Mouse (Mus musculus) MEL (cell line): ENCODE data around the gene 9330182L06Rik. TPM values are rescaled to one million over a fixed set of nuclear protein-coding genes. Genes with fewer than 3 reads are reported as not detected.

Experiments
- DNase-seq: peaks from one replicate; pipeline ENCODE4 v3.0.0; 2011; ENCODE audit warnings: low read depth, low spot score
- H3K27ac ChIP-seq: 2 replicates; pipeline ENCODE4 v1.5.1; 2012; ENCODE audit warnings: low read depth, mild to moderate bottlenecking, control low read depth, low read length, moderate library complexity; ENCODE audit not compliant: control insufficient read depth
- H3K27me3 ChIP-seq, 2 experiments: fragments of 150-350 bp in 1 of 2; sonication (generic) in 1 of 2; 2 replicates each; pipeline ENCODE4 v1.6.1; 2012; ENCODE audit warnings: low read length in 2 of 2, mild to moderate bottlenecking in 2 of 2, improper control_type of control experiment in 1 of 2, moderate library complexity in 1 of 2; ENCODE audit not compliant: insufficient read depth in 2 of 2, control insufficient read depth in 1 of 2
- H3K36me3 ChIP-seq, 2 experiments: 2 replicates each; pipeline ENCODE4 v1.6.1; 2012 to 2014; ENCODE audit warnings: low read length in 2 of 2, improper control_type of control experiment in 1 of 2, inconsistent platforms in 1 of 2, mild to moderate bottlenecking in 1 of 2; ENCODE audit not compliant: insufficient read depth in 2 of 2, control insufficient read depth in 1 of 2
- H3K4me1 ChIP-seq, 2 experiments: fragments of 150-350 bp in 1 of 2; sonication (generic) in 1 of 2; 2 replicates each; pipeline ENCODE4 v1.6.1; 2012; ENCODE audit warnings: low read length in 2 of 2, improper control_type of control experiment in 1 of 2, mild to moderate bottlenecking in 1 of 2; ENCODE audit not compliant: insufficient read depth in 2 of 2, control insufficient read depth in 1 of 2
- H3K4me3 ChIP-seq, 2 experiments: fragments of 150-350 bp in 1 of 2; sonication (generic) in 1 of 2; 2 replicates each; pipeline ENCODE4 v1.5.1; 2012; ENCODE audit warnings: low read depth in 2 of 2, low read length in 2 of 2, mild to moderate bottlenecking in 2 of 2, moderate library complexity in 2 of 2, control low read depth in 1 of 2, improper control_type of control experiment in 1 of 2; ENCODE audit not compliant: control insufficient read depth in 1 of 2, insufficient read depth in 1 of 2
- H3K79me2 ChIP-seq: 2 replicates; pipeline ENCODE4 v1.6.1; 2012; ENCODE audit warnings: mild to moderate bottlenecking, low read length, moderate library complexity; ENCODE audit not compliant: control insufficient read depth, poor library complexity, insufficient read depth
- H3K9ac ChIP-seq: 2 replicates; pipeline ENCODE4 v1.6.1; 2012; ENCODE audit warnings: low read depth, mild to moderate bottlenecking, control low read depth, low read length, moderate library complexity; ENCODE audit not compliant: control insufficient read depth, poor library complexity, severe bottlenecking
- H3K9me3 ChIP-seq: fragments of 150-350 bp; sonication (generic); replicated peaks from 2 replicates; pipeline ENCODE4 v1.6.1; 2012; ENCODE audit warnings: mild to moderate bottlenecking, low read length, improper control_type of control experiment, moderate library complexity; ENCODE audit not compliant: insufficient read depth
- BHLHE40 ChIP-seq: IDR thresholded peaks from 2 replicates; pipeline ENCODE4 v1.6.1; 2012; ENCODE audit warnings: low read depth, mild to moderate bottlenecking, inconsistent platforms, low read length, improper control_type of control experiment, borderline replicate concordance
- CHD2 ChIP-seq: IDR thresholded peaks from 2 replicates; pipeline ENCODE4 v1.6.1; 2011; ENCODE audit warnings: low read length, improper control_type of control experiment
- CTCF ChIP-seq, 3 experiments: IDR thresholded peaks in 2 of 3; conservative IDR thresholded peaks in 1 of 3; 2 replicates each; pipeline ENCODE4 v1.5.1; 2011 to 2012; ENCODE audit warnings: low read length in 3 of 3, low read depth in 2 of 3, mild to moderate bottlenecking in 2 of 3, improper control_type of control experiment in 1 of 3, inconsistent platforms in 1 of 3, mixed read lengths in 1 of 3, moderate library complexity in 1 of 3; ENCODE audit not compliant: control insufficient read depth in 1 of 3, insufficient read depth in 1 of 3, poor library complexity in 1 of 3, severe bottlenecking in 1 of 3
- E2F4 ChIP-seq: IDR thresholded peaks from 2 replicates; pipeline ENCODE4 v1.6.1; 2011; ENCODE audit warnings: low read depth, low read length, improper control_type of control experiment, borderline replicate concordance
- ELF1 ChIP-seq: IDR thresholded peaks from 2 replicates; pipeline ENCODE4 v1.6.1; 2014; ENCODE audit warnings: low read depth, mild to moderate bottlenecking, inconsistent platforms, low read length, improper control_type of control experiment, moderate library complexity
- HCFC1 ChIP-seq: IDR thresholded peaks from 2 replicates; pipeline ENCODE4 v1.6.1; 2012; ENCODE audit warnings: low read depth, mild to moderate bottlenecking, inconsistent platforms, low read length, improper control_type of control experiment, moderate library complexity
- MAX ChIP-seq: IDR thresholded peaks from 2 replicates; pipeline ENCODE4 v1.6.1; 2011; ENCODE audit warnings: low read length, improper control_type of control experiment
- MAZ ChIP-seq: IDR thresholded peaks from 2 replicates; pipeline ENCODE4 v1.6.1; 2012; ENCODE audit warnings: low read depth, mild to moderate bottlenecking, inconsistent platforms, low read length, improper control_type of control experiment
- MXI1 ChIP-seq: IDR thresholded peaks from 2 replicates; pipeline ENCODE4 v1.6.1; 2011; ENCODE audit warnings: mild to moderate bottlenecking, low read depth, low read length, improper control_type of control experiment
- MYB ChIP-seq: IDR thresholded peaks from 2 replicates; pipeline ENCODE4 v1.6.1; 2011; ENCODE audit warnings: mild to moderate bottlenecking, low read depth, low read length, improper control_type of control experiment
- MYC ChIP-seq: IDR thresholded peaks from 2 replicates; pipeline ENCODE4 v1.6.1; 2011; ENCODE audit warnings: low read depth, mild to moderate bottlenecking, low read length, improper control_type of control experiment, moderate library complexity
- NELFE ChIP-seq: IDR thresholded peaks from 2 replicates; pipeline ENCODE4 v1.6.1; 2011; ENCODE audit warnings: low read depth, low read length, improper control_type of control experiment
- NRF1 ChIP-seq: IDR thresholded peaks from 2 replicates; pipeline ENCODE4 v1.6.1; 2014; ENCODE audit warnings: low read depth, mild to moderate bottlenecking, inconsistent platforms, low read length, improper control_type of control experiment, moderate library complexity; ENCODE audit not compliant: poor library complexity, insufficient read depth, severe bottlenecking
- POLR2A ChIP-seq, 2 experiments: IDR thresholded peaks; 2 replicates each; pipeline ENCODE4 v1.6.1; 2011 to 2012; ENCODE audit warnings: low read length in 2 of 2, mild to moderate bottlenecking in 2 of 2, control low read depth in 1 of 2, improper control_type of control experiment in 1 of 2, low read depth in 1 of 2, moderate library complexity in 1 of 2; ENCODE audit not compliant: control insufficient read depth in 1 of 2, insufficient read depth in 1 of 2, poor library complexity in 1 of 2
- POLR2AphosphoS5 ChIP-seq: IDR thresholded peaks from 2 replicates; pipeline ENCODE4 v1.6.1; 2012; ENCODE audit warnings: low read depth, borderline replicate concordance, mild to moderate bottlenecking, inconsistent platforms, low read length, moderate library complexity, mixed read lengths
- RAD21 ChIP-seq: IDR thresholded peaks from 2 replicates; pipeline ENCODE4 v1.6.1; 2011; ENCODE audit warnings: mild to moderate bottlenecking, low read depth, low read length, improper control_type of control experiment
- RCOR1 ChIP-seq: IDR thresholded peaks from 2 replicates; pipeline ENCODE4 v1.6.1; 2012; ENCODE audit warnings: low read depth, mild to moderate bottlenecking, inconsistent platforms, low read length, improper control_type of control experiment
- SIN3A ChIP-seq: IDR thresholded peaks from 2 replicates; pipeline ENCODE4 v1.6.1; 2012; ENCODE audit warnings: low read length, improper control_type of control experiment, inconsistent platforms
- SMC3 ChIP-seq: IDR thresholded peaks from 2 replicates; pipeline ENCODE4 v1.6.1; 2011; ENCODE audit warnings: low read depth, low read length, improper control_type of control experiment
- TAL1 ChIP-seq: IDR thresholded peaks from 2 replicates; pipeline ENCODE4 v1.6.1; 2012; ENCODE audit warnings: mild to moderate bottlenecking, inconsistent platforms, low read length, moderate library complexity, mixed read lengths
- TBP ChIP-seq: IDR thresholded peaks from 2 replicates; pipeline ENCODE4 v1.8.0; 2011; ENCODE audit warnings: low read depth, low read length, improper control_type of control experiment
- TCF12 ChIP-seq: IDR thresholded peaks from 2 replicates; pipeline ENCODE4 v1.6.1; 2014; ENCODE audit warnings: low read depth, mild to moderate bottlenecking, inconsistent platforms, low read length, improper control_type of control experiment, moderate library complexity
- USF1 ChIP-seq: IDR thresholded peaks from 2 replicates; pipeline ENCODE4 v1.6.1; 2014; ENCODE audit warnings: low read depth, mild to moderate bottlenecking, inconsistent platforms, low read length, improper control_type of control experiment, moderate library complexity
- USF2 ChIP-seq, 2 experiments: IDR thresholded peaks; 2 replicates each; pipeline ENCODE4 v1.6.1; 2011 to 2012; ENCODE audit warnings: improper control_type of control experiment in 2 of 2, low read length in 2 of 2, borderline replicate concordance in 1 of 2, inconsistent platforms in 1 of 2, low read depth in 1 of 2, mild to moderate bottlenecking in 1 of 2; ENCODE audit not compliant: insufficient read depth in 1 of 2
- ZC3H11A ChIP-seq: IDR thresholded peaks from 2 replicates; pipeline ENCODE4 v1.6.1; 2012; ENCODE audit warnings: low read depth, mild to moderate bottlenecking, inconsistent platforms, low read length, improper control_type of control experiment
- ZKSCAN1 ChIP-seq: IDR thresholded peaks from 2 replicates; pipeline ENCODE4 v1.6.1; 2012; ENCODE audit warnings: low read depth, mild to moderate bottlenecking, inconsistent platforms, low read length, improper control_type of control experiment, moderate library complexity
- ZMIZ1 ChIP-seq: IDR thresholded peaks from 2 replicates; pipeline ENCODE4 v1.6.1; 2012; ENCODE audit warnings: low read depth, mild to moderate bottlenecking, inconsistent platforms, low read length, improper control_type of control experiment, moderate library complexity
- ZNF384 ChIP-seq: IDR thresholded peaks from 2 replicates; pipeline ENCODE4 v1.6.1; 2012; ENCODE audit warnings: low read depth, mild to moderate bottlenecking, inconsistent platforms, low read length, improper control_type of control experiment
- polyA plus RNA-seq, 2 experiments: library from polyadenylated mRNA; stranded (reverse) in 1 of 2; unstranded in 1 of 2; fragments of >175 nt in 1 of 2; fragments of >200 nt in 1 of 2; gene quantifications; 2 replicates each; pipeline versions ENCODE4 v1.2.1 to v1.2.4; 2012; ENCODE audit warnings: low replicate concordance in 2 of 2, low read depth in 1 of 2; ENCODE audit not compliant: insufficient read length in 2 of 2, insufficient read depth in 1 of 2, missing spikeins in 1 of 2
- total RNA-seq: library from RNA; depleted of rRNA; stranded (reverse); fragments of 300-350 nt; gene quantifications from 2 replicates; pipeline ENCODE4 v1.2.3, GENCODE M21; 2012

Gene 9330182L06Rik
- total and polyA plus RNA-seq, 3 experiments = not detected

- Histone ChIP-seq H3K4me3 (no peak overlapping the region), H3K36me3 (no peaks in the 10 kb centered on the region), H3K79me2 (no peaks in the 10 kb centered on the region), H3K9me3 (no peaks in the 10 kb centered on the region), H3K27ac (no peak overlapping the region), H3K4me1 (no peaks in the 10 kb centered on the region), H3K27me3 (no peaks in the 10 kb centered on the region), H3K9ac (no peak overlapping the region)
- no peak for TF ChIP-seq MAX
- no peak for TF ChIP-seq TCF12
- TF ChIP-seq BHLHE40 = no peak
- no peak for TF ChIP-seq CTCF (IDR thresholded peaks at IDR 0.05 in 2 of 3, conservative IDR thresholded peaks at IDR 0.05 in 1 of 3; ENCODE audit: control insufficient read depth in 1 of 3, insufficient read depth in 1 of 3, low read depth in 2 of 3, low read length in 3 of 3, poor library complexity in 1 of 3, severe bottlenecking in 1 of 3)
- no peak for TF ChIP-seq ELF1
- no peak for TF ChIP-seq TBP
- no peak for TF ChIP-seq MXI1
- TF ChIP-seq E2F4 = no peak
- TF ChIP-seq POLR2AphosphoS5 = no peak
- TF ChIP-seq SIN3A = no peak
- no peak for TF ChIP-seq MYB
- TF ChIP-seq CHD2 = no peak
- TF ChIP-seq MAZ = no peak
- no peak for TF ChIP-seq ZC3H11A
- TF ChIP-seq TAL1 = no peak
- no peak for TF ChIP-seq HCFC1
- TF ChIP-seq MYC = no peak
- TF ChIP-seq ZKSCAN1 = no peak
- no peak for DNase-seq
These were observed 102.2 kb downstream of the 9330182L06Rik start for GRCm38 (mm10) chr5:9367920-9368692.

GRCm38 (mm10) chr5:9371127-9371526, 105.2 kb downstream of the 9330182L06Rik start:
- Histone ChIP-seq H3K9me3 (no peaks in the 10 kb centered on the region), H3K27me3 (no peaks in the 10 kb centered on the region), H3K9ac (no peak overlapping the region), H3K27ac (no peak overlapping the region), H3K36me3 (no peaks in the 10 kb centered on the region), H3K4me3 (no peak overlapping the region), H3K4me1 (no peaks in the 10 kb centered on the region), H3K79me2 (no peaks in the 10 kb centered on the region)
- no peak for DNase-seq
- TF ChIP-seq CHD2 (no peak), MAZ (no peak), TCF12 (no peak), ELF1 (no peak), USF2 (IDR thresholded peaks at IDR 0.05; ENCODE audit: borderline replicate concordance in 1 of 2, insufficient read depth in 1 of 2, low read depth in 1 of 2, low read length in 2 of 2) (no peak), SMC3 (no peak), SIN3A (no peak), TBP (no peak), CTCF (IDR thresholded peaks at IDR 0.05 in 2 of 3, conservative IDR thresholded peaks at IDR 0.05 in 1 of 3; ENCODE audit: control insufficient read depth in 1 of 3, insufficient read depth in 1 of 3, low read depth in 2 of 3, low read length in 3 of 3, poor library complexity in 1 of 3, severe bottlenecking in 1 of 3) (no peak), RAD21 (no peak), NELFE (no peak), RCOR1 (no peak), POLR2A (IDR thresholded peaks at IDR 0.05; ENCODE audit: control insufficient read depth in 1 of 2, insufficient read depth in 1 of 2, low read depth in 1 of 2, low read length in 2 of 2, poor library complexity in 1 of 2) (no peak), BHLHE40 (no peak), ZMIZ1 (no peak), USF1 (no peak), POLR2AphosphoS5 (no peak), NRF1 (no peak), ZNF384 (no peak), E2F4 (no peak)
